Mouse (Mus musculus) lung, embryonic 15.5 days (tissue): ENCODE data around the gene Cxcr3. TPM values are rescaled to one million over a fixed set of nuclear protein-coding genes. Genes with fewer than 3 reads are reported as not detected.

Experiments
- ATAC-seq: fragments of 200-750 bp; cut with Nextera tagmentation; 2 replicates; pipeline ENCODE4 v1.8.0; 2017; ENCODE audit warnings: moderate number of reproducible peaks, borderline replicate concordance; ENCODE audit not compliant: low FRiP score, low TSS enrichment; ENCODE audit errors: extremely low read depth
- H3K27ac ChIP-seq: fragments of 300-500 bp; sonication (generic); 2 replicates; pipeline ENCODE4 v1.5.1; 2015; ENCODE audit warnings: moderate library complexity, mild to moderate bottlenecking, inconsistent platforms
- H3K27me3 ChIP-seq: fragments of 300-500 bp; sonication (generic); 2 replicates; pipeline ENCODE4 v1.6.1; 2015; ENCODE audit warnings: inconsistent platforms
- H3K36me3 ChIP-seq: fragments of 300-500 bp; sonication (generic); 2 replicates; pipeline ENCODE4 v1.6.1; 2015; ENCODE audit warnings: inconsistent platforms
- H3K4me1 ChIP-seq: fragments of 300-500 bp; sonication (generic); 2 replicates; pipeline ENCODE4 v1.6.1; 2015; ENCODE audit warnings: inconsistent platforms
- H3K4me2 ChIP-seq: fragments of 300-500 bp; sonication (generic); 2 replicates; pipeline ENCODE4 v1.6.1; 2015; ENCODE audit warnings: inconsistent platforms, mild to moderate bottlenecking, moderate library complexity
- H3K4me3 ChIP-seq: fragments of 300-500 bp; sonication (generic); 2 replicates; pipeline ENCODE4 v1.5.1; 2015; ENCODE audit warnings: mild to moderate bottlenecking, inconsistent platforms
- H3K9ac ChIP-seq: fragments of 300-500 bp; sonication (generic); 2 replicates; pipeline ENCODE4 v1.6.1; 2015; ENCODE audit warnings: inconsistent platforms
- H3K9me3 ChIP-seq: fragments of 300-500 bp; sonication (generic); 2 replicates; pipeline ENCODE4 v1.6.1; 2016; ENCODE audit warnings: inconsistent platforms
- WGBS: fragments of 180-500 bp; shearing (Covaris S2); methylation state at CpG from one replicate; pipeline ENCODE4 v1.1.7; 2015; 5-methylcytosine and 5-hydroxymethylcytosine counted together
- polyA plus RNA-seq: library from polyadenylated mRNA; unstranded; fragments of >200 nt; fragmentation: Nextera tagmentation; extraction: Ambion mirVana; gene quantifications from 2 replicates; pipeline ENCODE4 v1.2.1, GENCODE M21; 2015

Gene Cxcr3
- polyA plus RNA-seq, 1 experiment from 2014 or later: 0.22 TPM

GRCm38 (mm10) chrX:101734981-101735380 lies 912 bp upstream of the Cxcr3 start:
- H3K4me1 ChIP-seq: 0 out of 2 replicates have a peak, but pooled peaks cover 4% of the 10 kb centered on the region
- no peak overlapping the region for H3K9ac ChIP-seq
- no peaks in the 10 kb centered on the region; the same call in 1 of the 2 replicates for H3K27me3 ChIP-seq
- H3K9me3 ChIP-seq: no peaks in the 10 kb centered on the region
- ATAC-seq: no peak
- H3K27ac ChIP-seq: no peak overlapping the region
- no peak overlapping the region for H3K4me3 ChIP-seq
- no peaks in the 10 kb centered on the region for H3K36me3 ChIP-seq
- WGBS: 39% methylated on average over 5 of the region's 5 CpGs
- no peak overlapping the region for H3K4me2 ChIP-seq

GRCm38 (mm10) chrX:101733288-101733687 lies 781 bp downstream of the Cxcr3 start:
- Histone ChIP-seq H3K4me1 (0 out of 2 replicates have a peak, but pooled peaks cover 4% of the 10 kb centered on the region), H3K4me2 (no peak overlapping the region), H3K36me3 (no peaks in the 10 kb centered on the region), H3K9me3 (no peaks in the 10 kb centered on the region), H3K9ac (no peak overlapping the region), H3K4me3 (no peak overlapping the region), H3K27me3 (no peaks in the 10 kb centered on the region; the same call in 1 of the 2 replicates), H3K27ac (no peak overlapping the region)
- no peak for ATAC-seq
- WGBS: 46% methylated on average over 3 of the region's 3 CpGs

GRCm38 (mm10) chrX:101732644-101733043 lies 1.4 kb downstream of the Cxcr3 start:
- WGBS: 71% methylated on average over 12 of the region's 12 CpGs

GRCm38 (mm10) chrX:101730010-101730409 lies 4.1 kb downstream of the Cxcr3 start:
- H3K9me3 ChIP-seq: no peaks in the 10 kb centered on the region
- ATAC-seq: no peak

More at GRCm38 (mm10) chrX:101732644-101733043, 1.4 kb downstream of the Cxcr3 start:
- Histone ChIP-seq H3K36me3 (no peaks in the 10 kb centered on the region), H3K27ac (no peak overlapping the region), H3K4me2 (no peak overlapping the region), H3K4me1 (0 out of 2 replicates have a peak, but pooled peaks cover 4% of the 10 kb centered on the region), H3K27me3 (no peaks in the 10 kb centered on the region; the same call in 1 of the 2 replicates), H3K9me3 (no peaks in the 10 kb centered on the region), H3K4me3 (no peak overlapping the region), H3K9ac (no peak overlapping the region)
- no peak for ATAC-seq

GRCm38 (mm10) chrX:101720401-101720800 lies 13.7 kb downstream of the Cxcr3 start:
- Histone ChIP-seq H3K9me3 (no peaks in the 10 kb centered on the region), H3K27me3 (peaks cover 7% of the 10 kb centered on the region; the same call in 1 of the 2 replicates), H3K9ac (no peak overlapping the region), H3K4me3 (no peak overlapping the region), H3K36me3 (no peaks in the 10 kb centered on the region), H3K27ac (no peak overlapping the region), H3K4me1 (no peaks in the 10 kb centered on the region), H3K4me2 (no peak overlapping the region)
- ATAC-seq: no peak
- 68% methylated on average over 1 of the region's 1 CpGs for WGBS

More at GRCm38 (mm10) chrX:101730010-101730409, 4.1 kb downstream of the Cxcr3 start:
- Histone ChIP-seq H3K4me3 (no peak overlapping the region), H3K4me1 (0 out of 2 replicates have a peak, but pooled peaks cover 4% of the 10 kb centered on the region), H3K27ac (no peak overlapping the region), H3K9ac (no peak overlapping the region), H3K4me2 (no peak overlapping the region), H3K36me3 (no peaks in the 10 kb centered on the region), H3K27me3 (no peaks in the 10 kb centered on the region; the same call in 1 of the 2 replicates)

GRCm38 (mm10) chrX:101705111-101705510 lies 29.0 kb downstream of the Cxcr3 start:
- H3K4me1 ChIP-seq: no peaks in the 10 kb centered on the region
- no peaks in the 10 kb centered on the region for H3K36me3 ChIP-seq
- H3K4me3 ChIP-seq: no peak overlapping the region
- H3K27ac ChIP-seq: no peak overlapping the region
- H3K4me2 ChIP-seq: no peak overlapping the region
- no peak for ATAC-seq
- 82% methylated on average over 7 of the region's 7 CpGs for WGBS
- no peak overlapping the region for H3K9ac ChIP-seq
- no peaks in the 10 kb centered on the region for H3K9me3 ChIP-seq
- no peaks in the 10 kb centered on the region for H3K27me3 ChIP-seq

GRCm38 (mm10) chrX:101698232-101698631 lies 35.8 kb downstream of the Cxcr3 start:
- Histone ChIP-seq H3K27me3 (no peaks in the 10 kb centered on the region), H3K9ac (no peak overlapping the region), H3K4me2 (no peak overlapping the region), H3K36me3 (no peaks in the 10 kb centered on the region), H3K4me1 (no peaks in the 10 kb centered on the region), H3K27ac (no peak overlapping the region), H3K9me3 (peaks cover 19% of the 10 kb centered on the region; the same call in 1 of the 2 replicates), H3K4me3 (no peak overlapping the region)
- ATAC-seq: no peak
- 53% methylated on average over 20 of the region's 23 CpGs for WGBS

GRCm38 (mm10) chrX:101697537-101697936 lies 36.5 kb downstream of the Cxcr3 start:
- 67% methylated on average over 40 of the region's 54 CpGs for WGBS
- no peak overlapping the region for H3K27ac ChIP-seq
- H3K4me3 ChIP-seq: no peak overlapping the region
- peaks cover 19% of the 10 kb centered on the region; the same call in 1 of the 2 replicates for H3K9me3 ChIP-seq
- no peaks in the 10 kb centered on the region for H3K4me1 ChIP-seq
- H3K4me2 ChIP-seq: no peak overlapping the region
- H3K9ac ChIP-seq: no peak overlapping the region
- no peaks in the 10 kb centered on the region for H3K36me3 ChIP-seq
- ATAC-seq: no peak
- no peaks in the 10 kb centered on the region for H3K27me3 ChIP-seq

- Histone ChIP-seq H3K4me3 (no peak overlapping the region), H3K9ac (no peak overlapping the region), H3K4me2 (no peak overlapping the region), H3K27ac (no peak overlapping the region), H3K36me3 (no peaks in the 10 kb centered on the region), H3K4me1 (no peaks in the 10 kb centered on the region), H3K9me3 (peaks cover 19% of the 10 kb centered on the region; the same call in 1 of the 2 replicates), H3K27me3 (no peaks in the 10 kb centered on the region)
- WGBS: 91% methylated on average over 27 of the region's 27 CpGs
- ATAC-seq: no peak
Observed at GRCm38 (mm10) chrX:101695686-101696085, 38.4 kb downstream of the Cxcr3 start.

Other genes with a start within 250 kb of the Cxcr3 start
- 12.4 and 14.7 TPM in 2 replicates for gene Taf1, start 201.5 kb downstream of the Cxcr3 start, polyA plus RNA-seq
- gene Ogt, start 94.2 kb downstream of the Cxcr3 start, polyA plus RNA-seq: 128 and 134 TPM in 2 replicates
- gene Gm4779, start 60.2 kb upstream of the Cxcr3 start, polyA plus RNA-seq: 0.09 and 0.33 TPM in 2 replicates
- gene 8030474K03Rik, start 60.4 kb upstream of the Cxcr3 start, polyA plus RNA-seq: 0.24 and 0.29 TPM in 2 replicates
- 7.2 and 8.1 TPM in 2 replicates for gene Nhsl2, start 115.1 kb upstream of the Cxcr3 start, polyA plus RNA-seq